Mouse (Mus musculus) gastrocnemius, adult 2 months (tissue): ENCODE data around the gene Rtn1. TPM values are rescaled to one million over a fixed set of nuclear protein-coding genes. Genes with fewer than 3 reads are reported as not detected.

Experiments
- DNase-seq: peaks from one replicate; pipeline ENCODE4 v3.0.0; 2022
- H3K27ac ChIP-seq: fragments of 200-600 bp; 2 replicates; pipeline ENCODE4 v1.8.1; 2022; ENCODE audit warnings: mild to moderate bottlenecking
- H3K4me3 ChIP-seq: fragments of 200-600 bp; 2 replicates; pipeline ENCODE4 v1.8.1; 2022; ENCODE audit warnings: mild to moderate bottlenecking, moderate library complexity
- CTCF ChIP-seq: fragments of 200-600 bp; IDR thresholded peaks from 2 replicates; pipeline ENCODE4 v1.8.1; 2022; ENCODE audit warnings: antibody characterized with exemption, mild to moderate bottlenecking, moderate library complexity
- intact Hi-C: fragments of 180-260 bp; cut with DNase I; formaldehyde crosslinking; loops from one replicate; pipeline ENCODE4 v1.15.1; 2025
- total RNA-seq, 2 experiments: library from RNA; stranded (reverse); gene quantifications; 2 replicates each; pipeline ENCODE4 v1.2.3; 2021

The Rtn1 gene
- total RNA-seq, 2 experiments from 2014 or later: 1.3 to 2.3 TPM

- no peak for TF ChIP-seq CTCF
- DNase-seq: no peak
- Histone ChIP-seq H3K27ac (no peak overlapping the region), H3K4me3 (no peak overlapping the region)
- intact Hi-C loops: no loop called here
Measured at GRCm38 (mm10) chr12:72332488-72333013, 76.3 kb downstream of the Rtn1 start.

- DNase-seq: no peak
- intact Hi-C loops: no loop called here
- H3K4me3 ChIP-seq: no peak overlapping the region
- no peak for TF ChIP-seq CTCF
- H3K27ac ChIP-seq: no peak overlapping the region
Measured at GRCm38 (mm10) chr12:72331912-72332487, 76.9 kb downstream of the Rtn1 start.

GRCm38 (mm10) chr12:72326087-72326486 lies 82.8 kb downstream of the Rtn1 start:
- no peak overlapping the region for H3K4me3 ChIP-seq
- intact Hi-C loops: no loop called here
- no peak overlapping the region for H3K27ac ChIP-seq
- TF ChIP-seq CTCF: no peak
- DNase-seq: no peak

- intact Hi-C loops: no loop called here
- DNase-seq: no peak
- Histone ChIP-seq H3K4me3 (no peak overlapping the region), H3K27ac (no peak overlapping the region)
- TF ChIP-seq CTCF: no peak
Measured at GRCm38 (mm10) chr12:72325025-72325424, 83.8 kb downstream of the Rtn1 start.

GRCm38 (mm10) chr12:72324210-72324871 lies 84.5 kb downstream of the Rtn1 start:
- DNase-seq: no peak
- no peak overlapping the region for H3K27ac ChIP-seq
- H3K4me3 ChIP-seq: no peak overlapping the region
- TF ChIP-seq CTCF: no peak
- intact Hi-C loops: no loop called here

GRCm38 (mm10) chr12:72323778-72324177 lies 85.1 kb downstream of the Rtn1 start:
- no peak for DNase-seq
- no peak for TF ChIP-seq CTCF
- intact Hi-C loops: no loop called here
- H3K27ac ChIP-seq: no peak overlapping the region
- H3K4me3 ChIP-seq: no peak overlapping the region

- TF ChIP-seq CTCF: no peak
- intact Hi-C loops: no loop called here
- no peak for DNase-seq
- H3K4me3 ChIP-seq: no peak overlapping the region
- H3K27ac ChIP-seq: no peak overlapping the region
Measured at GRCm38 (mm10) chr12:72315732-72316465, 93.0 kb downstream of the Rtn1 start.

GRCm38 (mm10) chr12:72310818-72311217 lies 98.0 kb downstream of the Rtn1 start:
- intact Hi-C loops: no loop called here
- no peak overlapping the region for H3K4me3 ChIP-seq

GRCm38 (mm10) chr12:72308506-72308905 lies 100.3 kb downstream of the Rtn1 start:
- intact Hi-C loops: no loop called here
- DNase-seq: no peak
- H3K4me3 ChIP-seq: no peak overlapping the region
- H3K27ac ChIP-seq: no peak overlapping the region
- no peak for TF ChIP-seq CTCF

More at GRCm38 (mm10) chr12:72310818-72311217, 98.0 kb downstream of the Rtn1 start:
- no peak for TF ChIP-seq CTCF
- DNase-seq: no peak
- no peak overlapping the region for H3K27ac ChIP-seq

GRCm38 (mm10) chr12:72306281-72306680 lies 102.6 kb downstream of the Rtn1 start:
- no peak for TF ChIP-seq CTCF
- Histone ChIP-seq H3K4me3 (no peak overlapping the region), H3K27ac (no peak overlapping the region)
- intact Hi-C loops: no loop called here
- no peak for DNase-seq

GRCm38 (mm10) chr12:72305421-72305820 lies 103.4 kb downstream of the Rtn1 start:
- Histone ChIP-seq H3K4me3 (no peak overlapping the region), H3K27ac (no peak overlapping the region)
- DNase-seq: no peak
- intact Hi-C loops: no loop called here
- TF ChIP-seq CTCF: no peak

GRCm38 (mm10) chr12:72304985-72305384 lies 103.9 kb downstream of the Rtn1 start:
- intact Hi-C loops: no loop called here

GRCm38 (mm10) chr12:72304347-72304688 lies 104.5 kb downstream of the Rtn1 start:
- TF ChIP-seq CTCF: no peak
- intact Hi-C loops: no loop called here
- DNase-seq: no peak
- H3K27ac ChIP-seq: no peak overlapping the region
- H3K4me3 ChIP-seq: no peak overlapping the region

More at GRCm38 (mm10) chr12:72304985-72305384, 103.9 kb downstream of the Rtn1 start:
- Histone ChIP-seq H3K27ac (no peak overlapping the region), H3K4me3 (no peak overlapping the region)
- no peak for DNase-seq
- TF ChIP-seq CTCF: no peak
